ENCODE assay signal across 27 mouse cellular contexts in genomic region chr5:81653941-81654340, GRCm38 (mm10).
"Had no signal": no experiment of that assay in that cellular context is flagged by ENCODE, and none has a peak within 500 bp of the region (broad histone marks: within the 10 kb centered on the region; RNA-seq: fewer than 3 reads in every experiment).

No protein-coding gene starts in this region.

- H3K27me3 ChIP-seq: heart, embryonic 12.5 days; hindbrain, embryonic 12.5 days; intestine, embryonic 15.5 days; kidney, embryonic 15.5 days; limb, embryonic 12.5 days; liver, embryonic 13.5 days; liver, embryonic 15.5 days had no signal

- H3K4me3 ChIP-seq: gastrocnemius, adult 2 months; heart, embryonic 10.5 days; heart, embryonic 12.5 days; hindbrain, embryonic 10.5 days; hindbrain, embryonic 12.5 days; intestine, embryonic 15.5 days; kidney, embryonic 15.5 days; layer of hippocampus, adult 2 months; left cerebral cortex, adult 2 months; limb, embryonic 10.5 days; limb, embryonic 12.5 days; liver, embryonic 13.5 days; liver, embryonic 15.5 days had no signal

- H3K4me1 ChIP-seq: heart, embryonic 10.5 days; heart, embryonic 12.5 days; intestine, embryonic 15.5 days; kidney, embryonic 15.5 days; limb, embryonic 10.5 days; limb, embryonic 12.5 days; liver, embryonic 13.5 days; liver, embryonic 15.5 days had no signal

- DNase-seq: gastrocnemius, adult 2 months; gastrocnemius, postnatal 10 days; gastrocnemius, postnatal 25 days; heart, adult 18-20 months; heart, postnatal 10 days; heart, postnatal 4 days; kidney, adult 18-20 months; kidney, adult 9 months; kidney, postnatal 14 days; kidney, postnatal 36 days; layer of hippocampus, adult 9-11 months; liver; liver, embryonic 13.5 days; liver, postnatal 0 days had no signal

- H3K27ac ChIP-seq: gastrocnemius, adult 2 months; heart, embryonic 10.5 days; hindbrain, embryonic 10.5 days; hindbrain, embryonic 12.5 days; hindbrain, embryonic 14.5 days; intestine, embryonic 15.5 days; kidney, embryonic 15.5 days; kidney, postnatal 0 days; layer of hippocampus, adult 2 months; left cerebral cortex, adult 2 months; limb, embryonic 10.5 days; limb, embryonic 12.5 days; liver, embryonic 13.5 days; liver, embryonic 15.5 days had no signal

- H3K36me3 ChIP-seq: heart, embryonic 10.5 days; heart, embryonic 12.5 days; hindbrain, embryonic 10.5 days; hindbrain, embryonic 12.5 days; intestine, embryonic 15.5 days; kidney, embryonic 15.5 days; limb, embryonic 10.5 days; limb, embryonic 12.5 days; liver, embryonic 13.5 days; liver, embryonic 15.5 days had no signal

- H3K9ac ChIP-seq: heart, embryonic 12.5 days; hindbrain, embryonic 12.5 days; hindbrain, embryonic 14.5 days; intestine, embryonic 15.5 days; kidney, embryonic 15.5 days; limb, embryonic 12.5 days; liver, embryonic 13.5 days; liver, embryonic 15.5 days; liver, postnatal 0 days had no signal

- H3K9me3 ChIP-seq: heart, embryonic 10.5 days; heart, embryonic 12.5 days; hindbrain, embryonic 10.5 days; hindbrain, embryonic 12.5 days; intestine, embryonic 15.5 days; kidney, embryonic 15.5 days; limb, embryonic 10.5 days; limb, embryonic 12.5 days; liver, embryonic 13.5 days; liver, embryonic 15.5 days had no signal
